Mouse (Mus musculus) neural tube, embryonic 11.5 days (tissue): Measurements from ENCODE around the gene Aarsd1. TPM values are rescaled to one million over a fixed set of nuclear protein-coding genes. Genes with fewer than 3 reads are reported as not detected.
"Not testable (repeated sequence)": the region's sequence is repeated elsewhere in the genome, so short reads cannot be mapped to it uniquely, and the experiment has no call there.

ENCODE experiments used
- ATAC-seq: fragments of 200-750 bp; cut with Nextera tagmentation; 2 replicates; pipeline ENCODE4 v1.8.0; 2017; ENCODE audit warnings: moderate number of reproducible peaks, mild to moderate bottlenecking, moderate TSS enrichment, moderate library complexity; ENCODE audit not compliant: insufficient read depth, low FRiP score, low TSS enrichment
- DNase-seq: peaks from one replicate; pipeline ENCODE4 v3.0.0-alpha.2; 2015; ENCODE audit warnings: low spot score
- H3K27ac ChIP-seq: fragments of 300-500 bp; sonication (generic); 2 replicates; pipeline ENCODE4 v1.5.1; 2014; ENCODE audit warnings: low read depth, mild to moderate bottlenecking, low read length
- H3K27me3 ChIP-seq: fragments of 300-500 bp; sonication (generic); 2 replicates; pipeline ENCODE4 v1.6.1; 2014; ENCODE audit warnings: mild to moderate bottlenecking, low read length, mixed read lengths; ENCODE audit not compliant: control insufficient read depth, insufficient read depth
- H3K36me3 ChIP-seq: fragments of 300-500 bp; sonication (generic); 2 replicates; pipeline ENCODE4 v1.6.1; 2014; ENCODE audit warnings: mild to moderate bottlenecking, low read length, moderate library complexity, mixed read lengths; ENCODE audit not compliant: control insufficient read depth, insufficient read depth
- H3K4me1 ChIP-seq: fragments of 300-500 bp; sonication (generic); 2 replicates; pipeline ENCODE4 v1.6.1; 2014; ENCODE audit warnings: low read length, mixed read lengths; ENCODE audit not compliant: control insufficient read depth, insufficient read depth
- H3K4me2 ChIP-seq: fragments of 300-500 bp; sonication (generic); 2 replicates; pipeline ENCODE4 v1.6.1; 2014; ENCODE audit warnings: low read depth, mild to moderate bottlenecking, moderate library complexity
- H3K4me3 ChIP-seq: fragments of 300-500 bp; sonication (generic); 2 replicates; pipeline ENCODE4 v1.5.1; 2014; ENCODE audit warnings: low read depth, low read length
- H3K9ac ChIP-seq: fragments of 300-500 bp; sonication (generic); 2 replicates; pipeline ENCODE4 v1.6.1; 2014; ENCODE audit warnings: mild to moderate bottlenecking, low read length
- H3K9me3 ChIP-seq: fragments of 300-500 bp; sonication (generic); 2 replicates; pipeline ENCODE4 v1.6.1; 2016; ENCODE audit warnings: low read length; ENCODE audit not compliant: control insufficient read depth
- WGBS: fragments of 180-500 bp; shearing (Covaris S2); extraction: QIAGEN DNeasy Blood & Tissue Kit; methylation state at CpG from one replicate; pipeline ENCODE4 v1.1.7; 2014; 5-methylcytosine and 5-hydroxymethylcytosine counted together
- polyA plus RNA-seq: library from polyadenylated mRNA; unstranded; fragments of >200 nt; fragmentation: Nextera tagmentation; extraction: Ambion mirVana; gene quantifications from 2 replicates; pipeline ENCODE4 v1.2.1, GENCODE M21; 2014

Aarsd1 gene
- polyA plus RNA-seq: 87.8 and 92.8 TPM in 2 replicates

DNA sequence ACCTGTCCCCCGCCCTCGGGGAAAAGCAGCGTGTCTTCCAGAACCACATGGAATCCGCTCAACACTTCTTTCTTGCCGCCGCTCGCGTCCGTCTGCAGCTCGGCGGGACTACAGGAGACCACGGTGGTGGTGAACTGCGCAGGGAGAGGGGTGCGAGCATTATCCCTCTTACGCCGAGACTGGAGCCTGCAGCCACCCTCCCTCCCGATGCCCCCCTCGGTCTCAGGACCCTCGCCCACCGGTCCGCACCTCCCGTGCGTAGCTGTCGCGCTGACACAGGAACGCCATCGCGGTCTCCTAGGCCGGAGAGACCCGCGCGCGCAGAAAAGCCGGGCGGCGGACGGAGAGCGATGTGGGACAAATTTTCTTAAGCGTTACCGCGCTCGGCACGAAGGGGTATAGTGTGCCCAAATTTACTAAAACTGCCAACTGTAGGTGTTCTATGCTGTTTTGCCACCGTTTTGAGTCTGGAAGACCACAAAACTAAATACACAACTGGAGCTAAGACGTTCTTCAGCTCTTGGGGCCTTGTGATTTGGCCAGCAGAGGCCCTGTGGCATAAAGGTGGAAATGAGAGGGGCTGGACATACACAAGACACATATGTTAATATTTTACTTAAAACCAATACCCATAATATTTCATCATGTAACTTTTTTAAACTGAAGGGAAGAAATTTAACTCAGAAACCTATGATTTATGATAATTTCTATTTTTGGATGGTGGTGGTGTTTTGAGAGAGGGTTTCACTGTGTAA, at the start of gene Aarsd1:
Gene Aarsd1 (minus strand): TSS at position 515 of the 755 bp plus-strand sequence.
- ATAC-seq: peak; percentile 71
- peaks cover 6% of the 10 kb centered on the region for H3K4me1 ChIP-seq
- H3K27me3 ChIP-seq: no peaks in the 10 kb centered on the region
- H3K4me3 ChIP-seq: peak within 1 kb of the TSS; percentile 68
- 0 out of 2 replicates have a peak within 1 kb of the TSS, but pooled peaks have one; percentile 39 for H3K27ac ChIP-seq
- under 1% methylated on average over 45 of the region's 45 CpGs for WGBS
- peak within 1 kb of the TSS; percentile 86 for H3K4me2 ChIP-seq
- H3K9ac ChIP-seq: peak within 1 kb of the TSS; percentile 75
- peak; percentile 91 for DNase-seq
- H3K9me3 ChIP-seq: no peaks in the 10 kb centered on the region
- H3K36me3 ChIP-seq: peaks cover 4% of the 10 kb centered on the region; the same call in 1 of the 2 replicates

GRCm38 (mm10) chr11:101466552-101466950, 49.1 kb upstream of the Aarsd1 start:
- not testable (repeated sequence) for H3K27ac ChIP-seq, ATAC-seq, H3K36me3 ChIP-seq, H3K9ac ChIP-seq, H3K27me3 ChIP-seq, DNase-seq, H3K9me3 ChIP-seq
- 64% methylated on average over 5 of the region's 5 CpGs for WGBS
- peaks cover 38% of the 10 kb centered on the region for H3K4me1 ChIP-seq
- H3K4me3 ChIP-seq: peak overlapping the region; percentile 83; the same call in 1 of the 2 replicates
- H3K4me2 ChIP-seq: peak overlapping the region; percentile 92

DNA sequence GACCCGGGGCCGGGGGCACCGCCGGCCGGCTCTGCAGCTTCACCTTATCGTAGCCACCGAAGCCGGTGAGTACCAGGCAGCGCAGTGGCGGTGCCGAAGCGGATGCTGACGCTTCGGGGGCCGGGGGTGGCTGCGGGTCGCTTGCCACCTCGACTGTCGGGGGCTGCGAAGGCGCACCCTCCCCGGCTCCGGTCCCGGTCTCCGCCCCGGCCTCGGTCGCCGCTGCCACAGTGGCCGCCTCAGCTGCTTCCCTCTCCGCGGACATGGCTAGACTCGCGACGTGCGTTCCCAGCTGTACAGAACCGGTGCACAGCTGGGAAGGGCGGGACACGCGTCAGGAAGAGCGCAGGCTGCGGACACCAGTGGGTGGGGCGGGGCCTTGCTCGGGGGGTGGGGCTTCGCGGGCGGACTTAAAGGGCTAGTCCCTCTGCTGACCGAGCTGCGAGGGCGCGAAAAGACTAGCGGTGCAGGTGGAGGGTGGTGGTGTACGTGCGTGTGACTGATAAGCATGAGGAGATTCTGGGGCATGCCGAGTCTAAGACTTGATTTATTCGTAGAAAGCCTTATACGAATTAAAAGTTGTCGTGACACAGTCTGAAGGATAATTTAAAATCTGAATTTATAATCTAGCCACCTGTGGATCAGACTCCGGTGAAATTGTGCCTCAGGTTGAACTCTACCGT, 48.6 kb upstream of the Aarsd1 start, which contains the start of gene Vat1:
Gene Vat1 (minus strand): TSS at position 362 of the 683 bp plus-strand sequence.
- Histone ChIP-seq H3K9me3 (no peaks in the 10 kb centered on the region), H3K4me1 (peaks cover 37% of the 10 kb centered on the region), H3K4me3 (peak within 1 kb of the TSS; percentile 83), H3K4me2 (peak within 1 kb of the TSS; percentile 92), H3K9ac (peak within 1 kb of the TSS; percentile 72), H3K36me3 (peaks cover 2% of the 10 kb centered on the region), H3K27me3 (no peaks in the 10 kb centered on the region), H3K27ac (peak within 1 kb of the TSS; percentile 73)
- WGBS: 1% methylated on average over 57 of the region's 60 CpGs
- ATAC-seq: peak; percentile 24; the same call in 1 of the 2 replicates
- peak; percentile 75 for DNase-seq

DNA sequence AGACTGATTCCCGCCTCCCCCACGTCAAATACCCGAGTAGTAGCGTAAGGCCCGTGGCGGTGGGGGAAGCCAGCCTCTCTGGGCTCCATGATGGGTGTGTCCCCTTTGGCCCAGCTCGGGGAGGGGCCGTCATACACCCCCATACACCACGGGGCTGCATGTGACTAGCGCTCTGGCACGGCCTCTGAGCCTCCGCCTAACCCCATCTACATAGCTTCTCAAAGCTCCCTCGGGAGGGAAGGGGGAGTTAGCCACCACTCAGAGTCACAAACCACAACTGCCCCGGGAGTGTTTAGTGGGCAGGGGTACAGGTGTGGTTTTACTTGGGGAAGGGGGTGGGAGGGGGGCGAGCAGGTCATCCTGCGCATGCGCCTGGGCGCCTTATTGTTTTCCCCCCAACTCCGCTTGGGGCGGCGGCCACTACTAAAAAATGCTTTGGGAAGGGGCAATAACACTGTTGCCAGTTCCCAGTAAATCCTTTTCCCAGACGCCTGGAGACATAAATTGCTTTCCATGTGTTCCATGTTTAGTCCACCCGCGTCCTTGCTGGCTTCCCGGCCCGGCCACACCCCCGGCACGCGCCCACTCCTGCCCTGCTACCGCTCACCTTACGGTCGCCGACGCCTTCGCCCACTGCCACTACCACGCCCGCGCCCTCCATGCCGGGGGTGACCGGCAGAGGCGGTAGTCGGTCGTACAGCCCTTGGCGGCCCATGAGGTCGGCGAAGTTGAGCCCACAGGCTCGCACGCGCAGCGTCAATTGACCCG, 47.9 kb upstream of the Aarsd1 start:
- peaks cover 2% of the 10 kb centered on the region; the same call in 1 of the 2 replicates for H3K36me3 ChIP-seq
- H3K9me3 ChIP-seq: no peaks in the 10 kb centered on the region
- peak overlapping the region; percentile 83 for H3K4me3 ChIP-seq
- under 1% methylated on average over 51 of the region's 51 CpGs for WGBS
- H3K4me2 ChIP-seq: peak overlapping the region; percentile 92
- H3K9ac ChIP-seq: peak overlapping the region; percentile 72
- DNase-seq: peak; percentile 69
- no peaks in the 10 kb centered on the region for H3K27me3 ChIP-seq
- ATAC-seq: 0 out of 2 replicates have a peak, but pooled peaks have one; percentile 15
- H3K4me1 ChIP-seq: peaks cover 36% of the 10 kb centered on the region
- H3K27ac ChIP-seq: peak overlapping the region; percentile 73

GRCm38 (mm10) chr11:101464211-101465100, 47.0 kb upstream of the Aarsd1 start, which contains the start of gene Rnd2:
Gene Rnd2 (plus strand): TSS chr11:101464999.
- no peaks in the 10 kb centered on the region for H3K27me3 ChIP-seq
- peak; percentile 22 for DNase-seq
- peaks cover 33% of the 10 kb centered on the region for H3K4me1 ChIP-seq
- 12% methylated on average over 12 of the region's 12 CpGs for WGBS
- H3K27ac ChIP-seq: peak within 1 kb of the TSS; percentile 73
- H3K9ac ChIP-seq: peak within 1 kb of the TSS; percentile 72
- no peaks in the 10 kb centered on the region for H3K9me3 ChIP-seq
- peak within 1 kb of the TSS; percentile 83 for H3K4me3 ChIP-seq
- no peak for ATAC-seq
- peaks cover 4% of the 10 kb centered on the region; the same call in 1 of the 2 replicates for H3K36me3 ChIP-seq
- H3K4me2 ChIP-seq: peak within 1 kb of the TSS; percentile 92

DNA sequence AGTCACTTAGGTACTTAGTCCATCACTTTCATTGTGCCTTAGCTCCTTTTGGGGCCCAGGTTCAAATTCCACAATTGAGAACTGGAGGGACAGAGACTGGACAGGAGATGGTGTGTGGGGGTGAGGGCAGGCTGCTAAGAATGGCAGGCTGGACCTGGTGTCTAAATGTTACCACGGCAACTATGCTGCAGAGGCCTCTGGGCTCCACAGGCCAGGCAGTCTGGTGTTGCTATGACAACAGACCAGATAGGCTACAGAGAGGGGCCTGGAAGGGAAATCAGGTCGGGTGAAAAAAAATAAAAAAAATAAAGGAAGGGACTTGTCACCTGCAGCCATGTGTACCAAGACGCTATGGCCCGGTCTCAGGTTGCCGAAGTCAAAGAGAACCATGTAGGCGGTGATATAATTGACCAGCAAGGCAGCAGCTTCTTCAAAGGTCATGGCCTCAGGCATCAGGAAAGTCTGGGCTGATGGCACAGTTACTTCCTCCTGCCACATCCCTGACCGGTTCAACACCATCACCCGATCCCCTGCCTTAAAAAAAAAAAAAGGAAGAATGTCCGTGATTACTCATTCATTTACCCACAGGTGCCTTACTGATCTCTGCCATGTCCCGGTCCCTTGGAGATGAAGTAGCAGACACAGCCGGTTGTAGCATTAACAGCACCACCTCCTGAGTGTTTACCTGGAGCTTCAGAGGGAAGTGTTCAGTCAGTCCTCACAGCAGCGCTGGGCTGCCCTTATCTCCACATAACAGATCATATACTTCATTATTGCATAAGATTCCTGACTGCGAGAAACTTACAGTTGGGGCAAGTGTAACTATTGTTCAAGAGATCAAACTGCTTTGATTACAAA, 45.4 kb upstream of the Aarsd1 start:
- 37% methylated on average over 13 of the region's 13 CpGs for WGBS
- DNase-seq (peak; percentile 50), ATAC-seq (0 out of 2 replicates have a peak, but pooled peaks have one; percentile 58)
- no peaks in the 10 kb centered on the region for H3K27me3 ChIP-seq
- H3K4me1 ChIP-seq: peaks cover 26% of the 10 kb centered on the region
- H3K36me3 ChIP-seq: peaks cover 4% of the 10 kb centered on the region; the same call in 1 of the 2 replicates
- no peaks in the 10 kb centered on the region for H3K9me3 ChIP-seq
- peak overlapping the region; percentile 92 for H3K4me2 ChIP-seq
- H3K9ac ChIP-seq: no peak overlapping the region
- no peak overlapping the region for H3K27ac ChIP-seq
- no peak overlapping the region for H3K4me3 ChIP-seq

DNA sequence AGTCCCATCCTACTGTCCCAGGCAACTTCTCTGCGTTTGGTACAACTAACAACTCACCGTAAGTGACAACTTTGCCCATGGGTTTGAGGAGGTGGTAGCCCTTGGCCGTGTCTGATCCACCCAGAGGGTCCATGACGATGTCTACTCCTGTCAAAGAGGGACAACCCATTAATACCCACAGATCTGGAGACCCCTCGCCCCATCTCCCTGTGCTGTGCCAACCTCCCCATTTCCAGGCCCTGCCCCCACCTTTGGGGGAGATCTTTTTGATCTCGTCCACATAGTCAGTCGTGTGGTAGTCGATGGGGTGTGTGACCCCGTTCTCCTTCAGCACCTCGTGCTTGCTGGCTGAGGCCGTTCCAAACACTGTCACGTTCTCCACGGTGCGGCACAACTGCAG, 44.7 kb upstream of the Aarsd1 start:
- ATAC-seq (no peak), DNase-seq (no peak)
- no peaks in the 10 kb centered on the region for H3K9me3 ChIP-seq
- H3K4me1 ChIP-seq: peaks cover 26% of the 10 kb centered on the region
- no peak overlapping the region for H3K9ac ChIP-seq
- 80% methylated on average over 14 of the region's 14 CpGs for WGBS
- no peak overlapping the region for H3K27ac ChIP-seq
- no peaks in the 10 kb centered on the region for H3K27me3 ChIP-seq
- H3K36me3 ChIP-seq: peaks cover 4% of the 10 kb centered on the region; the same call in 1 of the 2 replicates
- no peak overlapping the region for H3K4me3 ChIP-seq
- H3K4me2 ChIP-seq: no peak overlapping the region
